Mouse (Mus musculus) cerebellum, postnatal 4 days (tissue): ENCODE measurements around the gene Doc2a.
A peak's percentile ranks its signal among the peaks of the same experiment; 100 is the strongest.
"Not testable (repeated sequence)": the region's sequence is repeated elsewhere in the genome, so short reads cannot be mapped to it uniquely, and the experiment has no call there.

Source experiments
- DNase-seq, 2 experiments: peaks; one replicate each; pipeline ENCODE4 v3.0.0; 2022; ENCODE audit warnings: low spot score in 2 of 2, mixed read lengths in 1 of 2

The Doc2a gene

DNA sequence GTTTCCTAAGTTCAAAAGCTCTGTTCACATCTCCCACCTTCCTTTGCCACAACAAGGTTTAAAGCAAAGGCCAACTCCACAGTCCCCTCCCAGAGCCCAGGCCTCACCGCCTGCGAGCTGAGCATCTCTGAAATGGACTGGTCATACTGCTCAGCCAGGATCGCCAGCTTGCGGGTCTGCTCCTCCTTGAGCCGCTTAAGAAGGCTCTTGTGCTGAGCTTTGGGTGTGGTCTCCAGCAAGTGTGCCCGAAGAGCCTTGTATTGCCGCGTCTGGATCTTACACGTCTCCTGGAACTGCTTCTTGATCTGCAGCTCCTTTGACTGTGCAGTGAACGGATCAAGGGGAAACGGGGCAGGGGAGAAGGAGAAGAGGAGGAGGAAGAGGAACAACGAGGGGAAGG, 20.8 kb downstream of the Doc2a start:
- DNase-seq = no peak

DNA sequence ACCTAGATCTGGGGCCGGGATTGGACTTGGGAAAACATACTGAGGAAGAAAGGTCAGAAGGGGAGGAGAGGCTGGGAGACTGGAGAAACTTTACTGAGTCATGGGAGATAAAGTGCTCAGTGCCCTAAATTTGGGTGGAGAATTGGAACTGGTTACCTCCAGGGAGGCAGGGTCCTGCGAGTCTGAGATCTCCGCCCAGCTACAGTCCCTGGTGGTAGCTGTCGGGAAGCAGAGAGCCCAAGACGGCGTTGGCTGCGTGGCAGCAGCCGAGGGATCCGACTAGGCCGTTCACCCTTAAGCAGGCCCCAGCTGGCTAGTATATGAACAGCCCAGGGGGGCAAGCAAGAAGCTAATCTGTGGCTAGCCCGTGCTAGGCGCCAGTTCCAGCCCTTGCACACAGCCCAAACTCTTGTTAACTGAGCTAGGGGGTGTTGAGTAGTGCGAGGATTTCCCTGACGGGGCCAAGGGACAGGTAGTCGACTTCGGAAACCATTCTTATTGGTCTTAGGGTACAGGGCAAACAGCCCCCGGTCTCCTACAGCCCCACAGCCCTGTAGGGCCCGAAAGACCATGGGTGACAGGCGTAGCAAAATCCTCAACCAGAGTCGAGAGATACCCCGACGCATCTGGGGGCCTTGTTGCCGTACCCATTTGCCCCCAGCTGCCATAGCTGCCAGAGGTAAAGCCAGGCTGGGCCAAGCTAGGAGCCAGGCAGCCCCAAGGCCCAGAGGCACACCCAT, 22.7 kb downstream of the Doc2a start:
- DNase-seq = no peak

DNA sequence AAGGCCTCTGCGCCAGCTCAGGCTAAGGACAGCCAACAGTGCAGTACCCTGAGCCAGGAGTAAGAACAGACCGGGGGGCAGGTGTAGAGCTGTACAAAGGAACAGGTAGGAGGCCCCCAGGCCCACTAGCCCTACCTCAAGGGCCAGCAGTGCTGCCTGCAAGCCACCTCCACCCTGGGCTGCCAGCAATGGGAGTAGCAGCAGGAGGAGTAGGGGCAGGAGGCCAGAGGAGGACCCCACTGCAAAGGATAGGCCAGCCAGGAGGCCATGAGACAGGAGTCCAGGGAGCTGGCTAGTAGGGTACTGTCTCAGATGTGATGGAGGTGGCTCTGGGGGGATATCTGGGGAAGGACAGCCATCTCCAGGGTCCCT, 23.3 kb downstream of the Doc2a start:
- DNase-seq = no peak

DNA sequence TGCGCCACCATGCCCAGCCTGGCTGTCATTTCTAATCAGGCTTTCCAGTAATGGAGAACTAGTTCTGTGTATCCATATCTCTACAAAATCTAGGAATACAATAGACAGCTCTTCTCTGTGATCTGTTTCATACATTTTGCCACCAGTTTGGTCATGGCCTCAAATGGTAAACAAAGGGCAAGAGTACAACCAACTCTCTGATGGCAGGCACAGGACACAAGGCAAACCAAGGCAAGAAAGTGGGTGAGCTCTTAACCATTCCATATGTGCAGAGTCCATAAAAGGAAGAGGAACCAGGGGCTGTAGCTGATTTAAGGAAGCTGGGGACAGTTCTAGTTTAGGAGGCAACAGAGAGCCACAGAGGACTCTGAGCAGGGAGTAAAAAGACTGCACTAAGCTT, 30.0 kb downstream of the Doc2a start:
- no peak for DNase-seq

DNA sequence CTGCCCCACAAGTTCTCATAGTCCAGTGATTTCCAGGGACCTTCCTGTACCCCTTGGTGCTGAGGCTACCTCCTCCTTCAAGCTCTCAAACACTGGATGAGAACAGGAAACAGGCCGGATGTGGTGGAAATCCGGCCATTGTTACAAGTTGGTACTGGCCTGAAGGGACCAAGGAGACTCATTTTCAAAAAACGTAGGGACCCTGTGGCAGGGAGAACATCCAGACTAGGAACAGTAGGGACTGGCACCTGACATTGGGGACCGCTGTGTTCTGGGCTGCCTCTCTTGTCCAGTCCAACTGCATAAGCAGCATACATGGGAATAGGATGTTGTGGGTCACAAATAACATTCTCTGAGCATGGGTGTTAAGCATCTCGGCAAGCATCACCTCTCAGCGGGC, 33.8 kb downstream of the Doc2a start:
- no peak for DNase-seq

DNA sequence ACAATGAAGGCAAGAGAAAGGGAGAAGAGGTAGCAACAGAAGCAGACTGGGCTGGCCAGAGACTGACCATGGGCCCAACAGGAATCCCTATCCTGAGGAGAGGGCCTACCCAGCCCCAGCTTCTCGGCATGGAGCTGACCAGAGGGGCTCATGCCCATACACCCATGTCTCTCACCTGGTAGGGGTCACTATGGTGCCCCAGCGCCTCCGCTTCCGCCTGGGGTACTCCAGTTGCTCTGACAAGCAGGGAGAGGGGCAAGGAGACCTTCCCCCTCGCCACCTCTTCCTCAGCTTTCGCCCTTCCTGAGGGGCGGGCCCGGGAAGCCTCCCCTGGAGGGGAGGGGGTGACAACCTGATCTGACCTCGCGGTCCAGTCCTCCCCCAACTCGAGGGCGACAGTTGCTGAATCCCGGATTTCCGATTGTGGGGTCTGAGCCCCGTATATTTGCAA, 36.5 kb downstream of the Doc2a start:
- no peak for DNase-seq

DNA sequence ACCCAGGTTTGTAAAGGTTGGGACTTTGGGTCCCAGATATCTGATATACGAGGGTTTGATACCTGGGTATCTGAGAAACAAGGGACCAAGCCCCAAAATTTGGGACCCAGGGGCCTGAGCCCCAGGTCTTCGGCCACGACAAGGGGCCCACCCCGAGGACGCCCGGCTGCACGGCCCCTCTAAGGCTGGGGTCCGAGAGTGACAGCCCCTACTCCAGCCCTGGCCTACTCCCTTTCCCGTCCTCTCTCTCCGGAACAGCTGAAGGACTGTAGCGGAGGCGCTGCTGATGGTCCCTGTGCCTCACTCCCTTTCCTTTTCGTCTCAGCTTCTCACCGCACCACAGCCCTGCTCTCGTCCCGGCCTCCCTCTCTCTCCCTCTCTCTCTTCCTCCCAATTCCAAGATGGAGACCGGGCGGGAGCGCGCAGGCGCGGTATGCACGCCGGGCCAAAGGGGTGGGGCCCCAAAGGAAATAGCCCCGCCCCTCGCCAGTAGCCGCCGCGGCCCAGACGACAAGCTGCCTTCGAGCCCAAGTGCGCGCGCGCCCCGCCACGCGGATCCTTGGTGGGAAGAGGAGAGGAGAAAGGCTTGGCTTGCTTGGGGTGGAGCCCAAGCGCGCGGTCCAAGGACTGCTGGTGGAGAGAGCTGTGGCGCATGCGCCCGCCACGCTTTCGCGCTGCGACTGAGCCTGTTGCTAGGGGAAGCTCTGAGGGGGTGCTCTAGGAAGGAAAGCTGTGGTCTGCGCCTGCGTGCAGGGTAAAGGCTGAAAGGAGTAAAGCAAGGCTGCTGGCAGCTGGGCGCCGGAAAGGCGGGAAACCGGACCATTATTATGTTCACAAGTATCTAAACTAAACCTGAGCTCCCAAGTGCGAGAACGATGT, 37.3 kb downstream of the Doc2a start, which contains the start of gene Taok2:
TSS of gene Taok2 (minus strand) at position 418 of the 879 bp plus-strand sequence.
- DNase-seq = peak; percentile 96 to 98

DNA sequence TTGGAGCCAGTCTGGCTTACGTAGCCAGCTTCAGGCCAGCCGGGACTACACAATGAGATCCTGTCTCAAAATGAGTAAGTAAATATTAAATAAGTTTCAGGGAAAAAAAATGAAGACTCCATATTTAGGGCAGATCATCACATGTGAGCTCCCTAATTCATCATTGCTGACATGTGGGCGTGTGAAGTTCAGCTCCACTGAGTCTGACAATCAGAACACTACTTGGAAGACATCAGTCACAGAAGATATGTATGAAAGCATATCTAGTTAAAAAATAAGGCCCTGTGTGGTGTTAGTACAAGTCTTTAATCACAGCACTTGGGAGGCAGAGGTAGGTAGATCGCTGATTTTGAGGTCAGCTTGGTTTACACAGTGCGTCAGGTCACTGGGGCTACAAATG, 40.1 kb downstream of the Doc2a start:
- DNase-seq = no peak

DNA sequence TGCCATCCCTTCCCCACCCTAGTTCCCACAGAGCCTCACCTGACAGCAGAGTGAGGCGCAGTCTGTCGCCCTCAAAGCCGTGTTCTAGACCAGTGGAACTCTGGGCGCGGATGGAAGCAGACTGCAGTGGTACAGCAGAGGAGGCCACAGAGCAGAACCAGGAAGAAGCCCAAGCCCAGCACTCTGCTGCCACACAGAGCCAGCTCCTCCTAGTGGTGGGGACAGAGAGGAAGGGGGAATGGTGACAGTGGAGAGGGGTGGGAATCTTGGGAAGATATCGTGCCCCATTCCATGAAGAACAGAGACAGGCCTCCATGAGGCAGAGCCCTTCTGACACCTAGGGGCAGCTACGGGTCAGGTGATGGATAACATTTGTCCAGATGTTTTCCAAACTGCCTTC, 41.6 kb downstream of the Doc2a start:
- DNase-seq = no peak

DNA sequence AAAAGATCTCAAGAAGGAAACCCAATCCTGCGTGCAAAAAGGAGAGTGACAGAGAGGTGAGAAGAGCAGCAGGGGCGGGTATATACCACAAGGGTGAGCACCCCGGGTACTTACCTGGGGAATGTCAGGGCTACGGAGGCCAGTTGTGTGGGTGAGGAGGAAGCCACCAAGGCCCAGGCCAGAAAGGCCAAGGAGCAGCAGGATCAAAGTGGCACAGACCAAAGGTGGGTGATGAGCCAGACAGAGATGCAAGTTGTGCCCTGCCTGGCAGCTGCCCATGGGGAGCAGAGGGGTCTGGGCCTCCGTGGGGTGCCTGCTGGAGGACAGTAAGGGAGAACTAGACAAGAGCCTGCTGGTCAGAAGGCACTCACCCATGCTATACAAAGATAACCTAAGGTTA, 49.7 kb downstream of the Doc2a start:
- no peak for DNase-seq

DNA sequence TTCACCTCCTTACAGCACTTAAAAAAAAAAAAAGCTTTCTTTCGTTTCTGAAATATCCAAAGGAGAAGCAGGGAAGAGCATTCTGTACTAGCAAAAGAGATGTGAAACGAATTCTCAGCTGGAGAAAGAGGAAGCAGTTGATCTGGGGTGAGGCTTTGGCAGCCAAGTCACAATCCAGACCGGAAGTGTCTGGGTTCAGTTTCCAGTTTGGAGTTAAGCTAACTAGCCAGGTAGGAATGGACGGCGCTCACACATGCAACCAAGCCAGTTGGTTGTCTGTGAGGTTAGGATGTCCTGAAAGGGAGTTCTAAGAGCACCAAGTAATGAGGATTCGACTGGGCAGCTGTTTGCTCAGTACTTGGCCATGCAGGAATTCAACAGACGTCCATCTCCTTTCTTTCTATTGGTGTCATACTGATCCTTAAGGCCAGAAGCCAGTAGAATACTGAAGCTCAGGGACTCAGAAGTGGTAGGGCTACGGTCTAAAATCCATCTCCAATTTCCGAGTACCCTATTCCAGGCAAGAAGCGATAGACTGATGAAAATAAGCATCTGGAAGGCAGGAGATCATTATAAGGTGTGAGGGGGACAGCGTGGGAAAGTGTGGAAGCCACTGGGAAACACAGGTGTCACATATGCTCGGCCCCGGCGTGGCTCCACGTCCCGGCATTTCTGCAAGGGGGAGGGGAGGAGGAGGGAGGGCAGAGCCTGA, 50.3 kb downstream of the Doc2a start:
- no peak for DNase-seq

DNA sequence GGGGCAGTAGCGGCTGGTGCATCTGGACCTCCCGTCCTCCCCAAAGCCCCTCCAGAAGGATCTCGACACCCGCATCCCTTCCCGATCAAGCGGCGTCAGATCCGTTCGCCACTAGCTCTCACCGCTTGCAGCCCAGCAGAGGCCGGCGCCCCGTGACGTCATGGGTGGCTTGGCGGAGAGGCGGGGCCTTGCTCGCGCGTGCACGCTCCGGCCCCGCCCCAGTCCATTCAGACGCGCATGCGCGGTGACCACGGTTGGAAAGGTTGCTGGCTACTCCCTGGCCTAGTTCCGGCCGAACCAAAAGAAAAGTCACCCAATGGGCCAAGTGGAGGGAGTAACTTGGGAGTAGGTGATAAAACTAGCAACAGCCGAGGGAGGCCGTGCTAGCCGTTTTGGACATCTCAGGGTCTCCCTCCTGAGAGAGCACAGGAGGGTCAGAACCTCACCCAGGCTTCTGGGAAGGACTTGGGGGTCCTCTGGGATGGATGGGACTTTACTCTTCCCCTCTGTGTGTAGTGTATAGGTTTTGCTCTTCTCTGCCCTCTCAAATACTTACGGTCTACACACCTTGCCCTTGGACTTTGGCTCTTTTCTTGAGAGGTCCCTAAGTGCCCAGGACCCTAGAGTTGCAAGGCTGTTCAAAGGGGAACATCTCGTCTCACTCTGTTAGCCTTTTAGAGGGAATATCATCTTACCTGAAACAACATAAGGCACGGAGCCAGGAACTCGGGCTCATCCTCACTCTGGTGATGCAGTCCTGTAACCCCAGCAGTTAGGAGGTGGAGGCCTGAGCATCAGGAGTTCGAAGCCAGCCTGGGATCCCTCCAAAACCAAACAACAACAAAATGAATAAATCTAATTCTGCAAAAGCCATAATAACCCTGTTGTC, 51.1 kb downstream of the Doc2a start:
- peak; percentile 97 to 98 for DNase-seq

DNA sequence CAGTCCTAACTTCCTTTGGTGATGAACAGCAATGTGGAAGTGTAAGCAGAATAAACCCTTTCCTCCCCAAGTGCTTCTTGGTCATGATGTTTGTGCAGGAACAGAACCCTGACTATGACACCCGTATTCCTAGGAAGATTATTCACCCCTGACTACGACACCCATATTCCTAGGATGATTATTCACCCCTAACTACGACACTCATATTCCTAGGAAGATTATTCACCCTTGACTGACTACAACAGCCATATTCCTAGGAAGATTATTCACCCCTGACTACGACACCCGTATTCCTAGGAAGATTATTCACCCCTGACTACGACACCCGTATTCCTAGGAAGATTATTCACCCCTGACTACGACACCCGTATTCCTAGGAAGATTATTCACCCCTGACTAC, 52.6 kb downstream of the Doc2a start:
- DNase-seq = not testable (repeated sequence)
